Mouse (Mus musculus): ENCODE measurements around the gene Trpm4. TPM values are rescaled to one million over a fixed set of nuclear protein-coding genes. Genes with fewer than 3 reads are reported as not detected.

Gene Trpm4
- polyA plus RNA-seq (2017; shearing (Covaris generic)) = 8.0 TPM

GRCm38 (mm10) chr7:45333431-45333982, at the start of gene Trpm4:
Gene Trpm4 (minus strand): TSS chr7:45333780.

GRCm38 (mm10) chr7:45370475-45371311, 37.1 kb upstream of the Trpm4 start, which contains the start of gene Lin7b:
Gene Lin7b (minus strand): TSS chr7:45370583.

GRCm38 (mm10) chr7:45366652-45367019, 33.1 kb upstream of the Trpm4 start, which contains the start of gene Ppfia3:
Gene Ppfia3 (minus strand): TSS chr7:45367019.

GRCm38 (mm10) chr7:45335056-45335455, 1.5 kb upstream of the Trpm4 start, which contains the start of gene Hrc:
Gene Hrc (plus strand): TSS chr7:45335290.

GRCm38 (mm10) chr7:45277136-45277760, 56.3 kb downstream of the Trpm4 start, which contains the start of gene Slc6a21:
Gene Slc6a21 (plus strand): TSS chr7:45277513.

Other genes starting within 250 kb of the Trpm4 start
- 10.6 TPM for gene Rcn3, start 241.6 kb downstream of the Trpm4 start, polyA plus RNA-seq (2017; shearing (Covaris generic))
- gene Fcgrt, start 229.9 kb downstream of the Trpm4 start, polyA plus RNA-seq (2017; shearing (Covaris generic)) = 6.2 TPM
- 2,728 TPM for gene Rps11, start 209.3 kb downstream of the Trpm4 start, polyA plus RNA-seq (2017; shearing (Covaris generic))
- 3,371 TPM for gene Rpl13a, start 205.0 kb downstream of the Trpm4 start, polyA plus RNA-seq (2017; shearing (Covaris generic))
- gene Gm45713, start 197.5 kb downstream of the Trpm4 start, polyA plus RNA-seq (2017; shearing (Covaris generic)) = not detected
- gene Flt3l, start 197.3 kb downstream of the Trpm4 start, polyA plus RNA-seq (2017; shearing (Covaris generic)) = 252 TPM
- gene Pih1d1, start 179.5 kb downstream of the Trpm4 start, polyA plus RNA-seq (2017; shearing (Covaris generic)) = 30.4 TPM
- gene Aldh16a1, start 179.2 kb downstream of the Trpm4 start, polyA plus RNA-seq (2017; shearing (Covaris generic)) = 42.7 TPM
- 0.20 TPM for gene Slc17a7, start 169.8 kb downstream of the Trpm4 start, polyA plus RNA-seq (2017; shearing (Covaris generic))
- gene Gfy, start 154.2 kb downstream of the Trpm4 start, polyA plus RNA-seq (2017; shearing (Covaris generic)) = not detected
- not detected for gene Pth2, start 152.8 kb downstream of the Trpm4 start, polyA plus RNA-seq (2017; shearing (Covaris generic))
- not detected for gene Ccdc155, start 128.9 kb downstream of the Trpm4 start, polyA plus RNA-seq (2017; shearing (Covaris generic))
- 2.7 TPM for gene Dkkl1, start 121.6 kb downstream of the Trpm4 start, polyA plus RNA-seq (2017; shearing (Covaris generic))
- 0.95 TPM for gene Tead2, start 118.0 kb downstream of the Trpm4 start, polyA plus RNA-seq (2017; shearing (Covaris generic))
- 402 TPM for gene Cd37, start 94.7 kb downstream of the Trpm4 start, polyA plus RNA-seq (2017; shearing (Covaris generic))
- gene Slc6a16, start 92.7 kb downstream of the Trpm4 start, polyA plus RNA-seq (2017; shearing (Covaris generic)) = not detected
- gene Slc6a21, start 56.3 kb downstream of the Trpm4 start, polyA plus RNA-seq (2017; shearing (Covaris generic)) = not detected
- gene Hrc, start 1.5 kb upstream of the Trpm4 start, polyA plus RNA-seq (2017; shearing (Covaris generic)) = not detected
- gene Ppfia3, start 33.2 kb upstream of the Trpm4 start, polyA plus RNA-seq (2017; shearing (Covaris generic)) = not detected
- not detected for gene Lin7b, start 36.8 kb upstream of the Trpm4 start, polyA plus RNA-seq (2017; shearing (Covaris generic))
- gene Snrnp70, start 62.0 kb upstream of the Trpm4 start, polyA plus RNA-seq (2017; shearing (Covaris generic)) = 236 TPM
- gene Kcna7, start 71.9 kb upstream of the Trpm4 start, polyA plus RNA-seq (2017; shearing (Covaris generic)) = not detected
- not detected for gene Ntf5, start 79.9 kb upstream of the Trpm4 start, polyA plus RNA-seq (2017; shearing (Covaris generic))
- not detected for gene Lhb, start 87.0 kb upstream of the Trpm4 start, polyA plus RNA-seq (2017; shearing (Covaris generic))
- 8.8 TPM for gene Gys1, start 101.1 kb upstream of the Trpm4 start, polyA plus RNA-seq (2017; shearing (Covaris generic))
- gene Ruvbl2, start 104.3 kb upstream of the Trpm4 start, polyA plus RNA-seq (2017; shearing (Covaris generic)) = 33.7 TPM
- 2,872 TPM for gene Ftl1, start 126.1 kb upstream of the Trpm4 start, polyA plus RNA-seq (2017; shearing (Covaris generic))
- gene Bax, start 133.1 kb upstream of the Trpm4 start, polyA plus RNA-seq (2017; shearing (Covaris generic)) = 198 TPM
- 6.5 TPM for gene Tulp2, start 148.1 kb upstream of the Trpm4 start, polyA plus RNA-seq (2017; shearing (Covaris generic))
- not detected for gene Gm45808, start 153.0 kb upstream of the Trpm4 start, polyA plus RNA-seq (2017; shearing (Covaris generic))
- gene Dhdh, start 155.0 kb upstream of the Trpm4 start, polyA plus RNA-seq (2017; shearing (Covaris generic)) = 0.16 TPM
- 133 TPM for gene Nucb1, start 176.6 kb upstream of the Trpm4 start, polyA plus RNA-seq (2017; shearing (Covaris generic))
- gene Ppp1r15a, start 192.5 kb upstream of the Trpm4 start, polyA plus RNA-seq (2017; shearing (Covaris generic)) = 587 TPM
- gene Plekha4, start 192.6 kb upstream of the Trpm4 start, polyA plus RNA-seq (2017; shearing (Covaris generic)) = 1.0 TPM
- gene Hsd17b14, start 221.1 kb upstream of the Trpm4 start, polyA plus RNA-seq (2017; shearing (Covaris generic)) = 0.66 TPM
- 123 TPM for gene Bcat2, start 236.4 kb upstream of the Trpm4 start, polyA plus RNA-seq (2017; shearing (Covaris generic))